Mouse (Mus musculus): Measurements from ENCODE around the gene Podn.
A peak's percentile ranks its signal among the peaks of the same experiment; 100 is the strongest.

Podn gene

GRCm38 (mm10) chr4:108045136-108046107, 50.8 kb downstream of the Podn start:
- DNase-seq (ENCODE audit: low spot score), result no peak

GRCm38 (mm10) chr4:108037027-108037426, 59.2 kb downstream of the Podn start:
- peak; percentile 8 for DNase-seq (ENCODE audit: low spot score)

GRCm38 (mm10) chr4:108033041-108033764, 63.0 kb downstream of the Podn start:
- DNase-seq (ENCODE audit: low spot score), result peak; percentile 21

- DNase-seq (ENCODE audit: low spot score), result no peak
These were observed 63.8 kb downstream of the Podn start for GRCm38 (mm10) chr4:108032352-108032849.

GRCm38 (mm10) chr4:108031502-108032351, 64.5 kb downstream of the Podn start:
- peak; percentile 36 for DNase-seq (ENCODE audit: low spot score)

- DNase-seq (ENCODE audit: low spot score), result no peak
These were observed 65.2 kb downstream of the Podn start for GRCm38 (mm10) chr4:108030888-108031501.

- no peak for DNase-seq (ENCODE audit: low spot score)
These were observed 70.1 kb downstream of the Podn start for GRCm38 (mm10) chr4:108026193-108026592.

GRCm38 (mm10) chr4:108025269-108025668, 71.0 kb downstream of the Podn start:
- DNase-seq (ENCODE audit: low spot score), result peak; percentile 78

- DNase-seq (ENCODE audit: low spot score), result peak; percentile 60
These were observed 71.6 kb downstream of the Podn start for GRCm38 (mm10) chr4:108024641-108025040.

- DNase-seq (ENCODE audit: low spot score), result no peak
These were observed 73.1 kb downstream of the Podn start for GRCm38 (mm10) chr4:108023186-108023585.

GRCm38 (mm10) chr4:108020178-108020577, 76.1 kb downstream of the Podn start:
- no peak for DNase-seq (ENCODE audit: low spot score)

GRCm38 (mm10) chr4:108018961-108019921, 77.0 kb downstream of the Podn start:
- no peak for DNase-seq (ENCODE audit: low spot score)

- no peak for DNase-seq (ENCODE audit: low spot score)
These were observed 77.9 kb downstream of the Podn start for GRCm38 (mm10) chr4:108018241-108018923.

GRCm38 (mm10) chr4:108017839-108018238, 78.4 kb downstream of the Podn start:
- no peak for DNase-seq (ENCODE audit: low spot score)

GRCm38 (mm10) chr4:108016321-108016720, 79.9 kb downstream of the Podn start:
- no peak for DNase-seq (ENCODE audit: low spot score)

- peak; percentile 89 for DNase-seq (ENCODE audit: low spot score)
These were observed 81.0 kb downstream of the Podn start for GRCm38 (mm10) chr4:108015067-108015765.

- no peak for DNase-seq (ENCODE audit: low spot score)
These were observed 81.8 kb downstream of the Podn start for GRCm38 (mm10) chr4:108014466-108014865.

GRCm38 (mm10) chr4:108008541-108008940, 87.7 kb downstream of the Podn start:
- no peak for DNase-seq (ENCODE audit: low spot score)

GRCm38 (mm10) chr4:108007532-108008103, 88.6 kb downstream of the Podn start:
- DNase-seq (ENCODE audit: low spot score), result no peak

Measured in lung, postnatal 25 days (tissue).